Mouse (Mus musculus) cerebellum, adult 11 months (tissue): ENCODE results near the gene Gtf2f2.
"Not testable (repeated sequence)": the region's sequence is repeated elsewhere in the genome, so short reads cannot be mapped to it uniquely, and the experiment has no call there.

Experiments used
- DNase-seq: peaks from one replicate; pipeline ENCODE4 v3.0.0; 2022

The Gtf2f2 gene

DNA sequence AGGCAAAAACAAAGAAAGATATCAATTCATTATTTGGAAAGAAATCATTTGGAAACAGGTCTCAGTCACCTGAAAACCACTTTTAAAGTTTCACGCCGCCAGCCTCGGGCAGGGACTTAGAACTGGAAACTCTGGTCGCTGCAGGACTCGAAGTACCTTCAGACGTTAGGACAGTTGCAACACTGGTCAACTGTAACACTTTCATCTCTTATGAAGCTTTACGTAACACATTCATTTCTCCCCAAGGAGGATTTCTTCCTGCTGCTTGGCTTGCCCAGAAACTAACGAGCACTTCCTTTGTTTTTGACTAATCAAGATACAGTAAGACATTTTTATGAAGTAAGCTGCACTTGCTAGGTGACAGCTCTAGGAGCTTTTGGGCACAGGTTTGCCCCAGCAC, 103.7 kb downstream of the Gtf2f2 start:
- DNase-seq, result no peak

DNA sequence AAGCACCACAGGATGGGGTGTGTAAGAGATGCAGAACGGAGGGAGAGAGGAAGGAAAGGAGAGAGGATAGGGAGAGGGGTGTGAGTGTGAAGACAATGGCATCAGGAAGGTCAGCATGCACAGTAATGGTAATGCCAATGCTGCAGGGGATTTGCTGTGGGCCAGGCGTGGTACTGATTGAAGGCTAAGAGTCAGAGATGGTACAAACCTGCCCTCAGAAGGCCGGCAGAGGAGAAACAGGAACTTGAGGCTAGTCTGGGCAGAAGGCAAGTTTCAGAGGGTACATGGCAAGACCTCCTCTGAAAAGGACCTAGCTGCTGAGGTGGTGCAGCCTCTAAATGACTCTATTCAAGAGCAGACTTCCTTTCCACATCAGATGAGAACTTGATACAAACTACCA, 105.7 kb downstream of the Gtf2f2 start:
- DNase-seq, result no peak

DNA sequence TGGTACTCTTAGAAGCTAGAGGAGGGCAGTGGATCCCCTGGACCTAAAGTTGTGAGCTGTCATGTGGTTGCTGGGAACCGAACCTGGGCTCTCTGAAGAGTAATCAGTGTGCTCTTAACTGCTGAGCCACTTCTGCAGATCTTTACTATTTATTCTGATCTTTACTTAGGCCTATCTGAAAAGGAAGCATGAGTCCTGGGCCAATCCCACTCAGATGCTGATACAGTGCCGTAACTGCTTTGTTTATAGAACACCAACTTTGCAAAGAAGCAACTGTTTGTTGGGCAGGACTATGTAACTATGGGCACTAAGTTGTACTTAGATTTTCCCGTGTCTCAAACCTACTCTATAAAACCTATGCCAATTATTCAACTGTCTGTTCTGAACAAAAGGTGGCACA, 107.5 kb downstream of the Gtf2f2 start:
- DNase-seq, result no peak

DNA sequence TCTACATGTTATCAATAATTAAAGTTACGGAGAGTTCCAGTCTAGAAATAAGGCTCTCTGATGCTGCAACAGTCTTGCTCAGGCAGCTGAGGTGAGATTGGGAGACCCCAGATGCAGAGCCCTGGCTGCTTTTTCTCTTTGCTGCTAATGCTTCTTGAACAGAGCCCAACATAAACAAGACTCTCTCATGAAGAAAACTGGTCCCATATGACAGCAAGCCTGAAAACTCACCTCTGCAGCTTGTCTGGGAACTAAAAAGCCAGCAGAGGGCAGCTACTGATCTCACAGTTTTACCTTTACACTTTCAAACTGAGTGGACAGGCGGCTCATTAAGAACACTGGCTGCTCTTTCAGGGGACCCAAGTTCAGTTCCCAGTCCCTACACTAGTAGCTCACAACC, 108.7 kb downstream of the Gtf2f2 start:
- DNase-seq, result no peak

DNA sequence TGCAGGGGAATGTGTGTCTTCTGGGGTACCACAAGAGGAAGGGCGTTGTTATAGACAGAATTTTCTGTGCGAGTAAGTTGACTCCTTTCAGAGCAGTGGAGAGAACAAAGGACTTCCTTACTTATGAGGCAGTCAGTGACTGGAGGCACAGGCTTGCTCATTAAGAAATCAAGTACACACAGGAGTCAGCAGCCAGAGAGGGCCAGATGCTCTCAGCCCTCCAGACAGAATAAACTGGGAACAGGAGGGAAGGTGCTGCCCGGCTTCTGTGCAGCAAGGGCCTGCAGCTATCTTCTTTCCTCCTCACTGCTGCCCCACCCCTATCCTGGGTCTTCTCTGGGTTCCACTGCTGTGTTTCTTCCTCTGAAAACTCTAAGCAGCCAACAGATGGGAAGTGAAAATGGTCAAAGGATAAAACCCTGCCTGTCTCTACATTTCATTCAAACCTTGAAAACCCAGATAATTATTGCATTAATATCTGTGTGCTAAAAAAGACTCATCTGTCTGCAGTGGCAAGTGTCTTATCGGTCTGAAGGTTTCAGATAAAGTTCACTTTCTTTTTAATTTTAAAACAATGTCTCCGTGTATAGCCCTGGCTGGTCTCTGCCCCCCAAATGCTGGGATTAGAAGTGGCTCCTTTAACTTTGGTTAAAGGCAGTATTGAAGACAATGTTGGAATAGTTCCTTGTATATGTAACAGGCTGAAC, 109.7 kb downstream of the Gtf2f2 start:
- no peak for DNase-seq

DNA sequence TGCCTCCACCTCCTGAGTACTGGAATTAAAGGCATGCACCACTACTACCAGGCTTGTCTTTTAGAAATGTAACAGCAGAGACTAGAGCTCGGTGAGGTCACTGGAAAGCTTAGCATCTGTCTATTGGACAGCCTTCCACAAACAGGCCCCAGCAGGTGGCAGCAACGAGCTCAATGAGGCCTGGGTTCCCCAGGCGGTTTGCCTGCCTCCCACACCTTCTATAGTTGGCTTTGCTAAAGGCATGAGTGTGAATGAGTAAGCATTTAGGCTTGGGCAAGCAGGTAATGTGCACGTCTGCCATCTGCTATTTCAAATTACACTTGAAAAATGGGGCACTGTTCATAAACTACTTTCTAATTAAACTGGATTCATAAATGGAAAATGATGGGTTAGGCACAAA, 111.1 kb downstream of the Gtf2f2 start:
- DNase-seq, result peak; percentile 71

DNA sequence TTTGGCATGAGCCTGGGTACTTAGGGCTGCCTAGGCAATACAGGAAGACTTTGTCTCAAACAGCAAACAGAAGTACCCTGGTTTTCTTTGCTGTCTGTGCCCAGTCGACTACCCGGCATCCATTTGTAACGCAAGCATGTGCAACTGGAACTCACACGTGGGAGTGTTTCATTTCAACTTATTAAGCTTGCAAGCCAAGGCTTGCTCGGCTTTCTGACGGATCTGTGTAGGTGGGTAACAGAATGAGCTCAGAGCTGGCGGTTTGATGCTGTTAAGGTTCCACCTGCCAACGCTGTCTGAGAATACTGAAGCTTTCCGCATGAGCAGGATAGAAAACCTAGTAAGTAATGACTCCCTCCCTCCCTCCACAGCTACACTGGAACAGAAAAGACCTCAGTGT, 118.5 kb downstream of the Gtf2f2 start:
- no peak for DNase-seq

DNA sequence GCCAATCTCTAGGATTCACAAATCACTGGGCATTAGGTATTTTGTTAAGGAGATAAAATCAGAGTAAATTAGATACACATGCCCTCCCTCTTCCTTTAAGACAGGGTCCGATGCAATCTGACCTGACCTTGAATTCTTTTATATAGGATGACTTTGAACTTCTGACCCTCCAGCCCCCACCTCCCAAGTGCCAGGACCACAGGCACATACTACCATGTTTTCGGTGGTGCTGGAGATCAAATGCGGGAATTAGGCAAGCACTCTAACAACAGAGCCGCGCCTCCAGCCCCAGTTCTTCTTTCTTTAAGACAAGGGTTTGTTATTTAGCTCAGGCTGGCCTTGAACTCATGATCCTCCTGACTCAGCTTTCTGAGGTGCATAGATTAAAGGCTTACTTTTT, 126.8 kb downstream of the Gtf2f2 start:
- DNase-seq, result no peak

DNA sequence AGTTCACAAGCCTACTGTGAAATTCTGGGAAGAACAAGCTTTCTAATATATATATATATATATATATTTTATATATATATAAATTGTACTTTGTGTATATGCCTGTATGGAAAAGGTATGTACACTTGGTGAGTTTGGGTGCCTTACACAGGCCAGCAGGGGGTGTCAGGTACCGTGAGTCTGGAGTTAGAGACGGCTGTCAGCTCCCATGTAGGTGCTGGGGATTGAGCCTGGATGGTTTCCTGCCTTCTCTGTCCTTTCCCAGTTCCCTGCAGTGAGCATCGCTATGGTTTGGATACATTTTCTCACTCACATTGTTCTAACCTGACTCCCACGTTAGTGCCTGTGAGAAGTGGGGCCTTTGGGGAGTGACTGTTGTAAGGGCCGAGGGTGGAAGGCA, 127.3 kb downstream of the Gtf2f2 start:
- DNase-seq, result no peak

DNA sequence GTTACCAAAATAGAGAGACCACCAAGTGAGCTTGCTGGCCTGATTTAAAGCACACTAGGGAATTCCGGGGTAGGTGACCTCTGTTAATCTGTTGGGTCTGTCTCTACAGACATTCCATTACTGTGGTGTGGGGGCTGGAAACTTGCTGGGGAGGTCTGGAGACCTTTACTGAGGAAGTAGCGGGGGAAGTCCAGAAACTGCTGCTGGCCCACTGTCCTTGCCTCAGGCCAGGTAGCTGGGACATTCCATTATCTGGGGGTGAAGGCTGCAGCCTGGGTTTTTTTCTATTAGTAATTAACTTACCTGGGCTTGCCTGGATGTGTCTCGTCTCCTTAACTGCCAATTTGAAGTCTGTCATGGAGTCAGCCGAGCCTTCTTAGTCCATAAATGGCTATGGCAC, 128.8 kb downstream of the Gtf2f2 start:
- DNase-seq, result no peak

DNA sequence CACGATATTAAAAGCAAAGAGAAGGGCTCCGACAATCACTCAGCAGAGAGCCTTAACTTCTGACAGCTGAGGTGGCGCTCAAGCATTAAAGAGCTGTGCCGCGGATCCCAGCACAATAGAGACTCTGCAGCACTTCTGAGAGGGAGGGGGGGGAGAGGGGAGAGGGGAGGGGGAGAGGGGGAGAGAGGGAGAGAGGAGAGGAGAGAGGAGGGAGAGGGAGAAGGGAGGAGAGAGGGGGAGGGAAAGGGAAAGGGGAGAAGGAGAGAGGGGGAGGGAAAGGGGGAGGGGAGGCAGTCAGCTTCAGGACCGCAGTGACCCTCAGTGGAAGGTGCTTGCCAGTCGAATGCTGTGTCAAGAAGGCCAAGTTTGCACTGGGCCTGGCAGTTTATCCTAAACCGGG, 131.7 kb downstream of the Gtf2f2 start:
- DNase-seq, result no peak

DNA sequence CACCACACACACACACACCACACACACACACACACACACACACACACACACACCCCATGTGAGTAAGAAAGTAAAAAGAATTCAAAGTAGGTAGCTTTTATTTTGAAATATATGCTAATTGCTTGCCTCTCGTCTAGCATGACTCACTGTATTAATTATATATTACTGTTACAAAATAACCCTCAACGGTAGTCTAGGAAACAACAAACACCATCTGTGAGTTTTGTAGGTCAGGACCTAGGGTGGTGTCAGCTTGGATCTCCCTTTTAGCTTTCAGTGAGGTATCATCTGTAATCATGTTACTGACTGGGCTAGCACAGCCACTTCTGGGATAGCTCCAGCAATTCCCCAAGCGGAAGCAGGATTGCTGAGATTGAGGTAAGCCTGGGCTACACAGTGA, 133.4 kb downstream of the Gtf2f2 start:
- no peak for DNase-seq

DNA sequence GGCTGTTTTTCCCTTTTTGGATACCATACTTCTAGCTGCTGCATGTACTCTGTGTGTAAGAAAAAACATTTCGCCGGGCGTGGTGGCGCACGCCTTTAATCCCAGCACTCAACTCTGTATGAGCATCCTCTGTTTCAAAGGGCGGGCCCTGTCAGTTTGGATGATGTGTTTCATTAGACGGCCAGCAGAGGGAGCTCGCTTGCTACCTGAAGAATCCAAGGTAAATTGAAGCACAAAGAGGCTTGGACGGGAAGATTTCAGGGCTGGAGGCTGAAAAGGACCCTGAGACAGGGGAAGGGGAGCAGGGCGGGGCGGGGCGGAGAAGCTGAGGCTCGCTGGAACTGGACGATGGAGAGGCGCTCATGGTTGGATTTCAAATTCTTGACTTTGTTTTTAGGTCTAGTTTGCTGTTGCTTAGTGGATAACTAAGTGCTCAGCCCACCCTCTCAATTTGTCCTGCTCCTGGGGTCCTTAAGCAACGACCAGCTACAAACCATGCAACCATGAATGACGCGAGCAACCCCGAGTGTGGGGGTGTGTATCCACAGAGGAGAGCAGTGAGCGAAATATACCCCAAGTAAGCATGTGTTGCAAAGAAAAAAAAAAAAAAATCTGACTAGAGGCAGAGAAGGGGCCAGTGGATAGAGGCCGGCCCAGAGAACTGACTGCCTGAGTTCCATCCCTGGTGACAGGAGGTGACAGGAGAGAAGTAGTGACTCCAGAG, 134.2 kb downstream of the Gtf2f2 start:
- DNase-seq, result peak; percentile 68

DNA sequence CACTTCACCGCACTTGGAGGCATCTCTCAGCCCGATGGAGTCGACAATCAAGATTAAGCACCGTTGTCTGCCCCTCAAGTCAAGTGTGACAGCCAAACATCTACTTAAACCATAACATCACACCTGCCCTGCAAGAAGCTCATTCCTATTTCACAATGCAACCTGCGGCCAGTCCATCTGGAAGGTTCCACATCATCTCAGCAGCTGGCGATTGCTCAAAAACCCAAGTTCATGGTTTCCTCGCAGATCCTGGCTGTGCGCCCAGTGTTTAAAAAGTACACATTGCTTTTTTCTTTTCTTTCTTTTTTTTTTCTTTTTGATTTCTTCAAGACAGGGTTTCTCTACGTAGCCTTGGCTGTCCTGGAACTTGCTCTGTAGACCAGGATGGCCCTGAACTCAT, 137.1 kb downstream of the Gtf2f2 start:
- no peak for DNase-seq

DNA sequence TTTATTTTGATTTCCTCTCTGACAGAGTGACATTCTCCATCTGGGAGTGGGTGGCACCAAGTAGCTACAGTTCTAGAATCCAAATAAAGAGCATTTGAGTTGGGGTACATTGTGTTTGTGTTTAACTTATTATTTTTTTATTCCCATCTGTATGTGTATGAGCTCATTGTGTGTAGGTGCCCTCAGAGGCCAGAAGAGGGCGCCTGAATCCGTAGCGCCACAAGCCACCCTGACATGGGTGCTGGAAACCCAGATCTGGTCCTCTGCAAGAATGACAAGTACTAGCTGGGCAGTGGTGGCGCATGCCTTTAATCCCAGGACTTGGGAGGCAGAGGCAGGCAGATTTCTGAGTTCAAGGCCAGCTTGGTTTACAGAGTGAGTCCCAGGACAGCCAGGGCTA, 138.9 kb downstream of the Gtf2f2 start:
- no peak for DNase-seq

DNA sequence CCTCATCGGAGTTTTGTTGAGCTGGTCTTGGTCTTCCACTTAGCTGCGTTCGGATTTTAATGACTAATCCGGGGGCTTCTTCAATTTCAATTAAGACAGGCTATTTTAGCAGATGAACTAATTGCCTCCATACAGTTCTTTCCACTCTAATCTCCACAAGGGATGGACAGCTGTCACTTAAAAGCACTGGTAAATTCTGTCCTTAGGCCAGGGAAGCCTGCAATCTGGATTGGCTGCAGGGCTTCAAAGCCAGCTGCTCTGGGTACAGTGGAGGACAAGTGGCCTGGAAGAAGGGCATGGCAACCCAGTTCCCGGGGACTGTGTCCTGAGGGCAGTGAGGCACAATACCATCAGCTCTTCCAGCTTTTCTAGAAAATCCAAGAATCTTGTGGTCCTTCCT, 139.6 kb downstream of the Gtf2f2 start:
- no peak for DNase-seq

DNA sequence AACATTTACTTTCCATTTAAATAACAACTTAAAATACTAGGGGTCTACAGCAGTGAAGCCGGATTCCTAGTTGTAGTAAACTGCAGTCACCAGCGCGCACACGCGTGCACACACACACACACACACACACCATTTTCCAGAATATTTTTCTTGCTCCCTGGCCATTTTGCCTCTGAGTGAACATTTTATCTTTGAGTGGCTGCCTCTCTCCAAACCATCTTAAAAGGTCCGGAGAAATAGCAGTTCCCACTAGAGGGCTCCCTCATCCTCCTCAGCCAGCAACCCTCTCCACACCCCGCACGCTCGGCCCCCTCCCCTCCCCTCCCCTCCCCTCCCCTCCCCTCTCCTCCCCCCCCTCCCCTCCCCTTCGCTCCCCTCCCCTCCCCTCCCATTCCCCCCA, 140.0 kb downstream of the Gtf2f2 start:
- DNase-seq, result peak; percentile 15

DNA sequence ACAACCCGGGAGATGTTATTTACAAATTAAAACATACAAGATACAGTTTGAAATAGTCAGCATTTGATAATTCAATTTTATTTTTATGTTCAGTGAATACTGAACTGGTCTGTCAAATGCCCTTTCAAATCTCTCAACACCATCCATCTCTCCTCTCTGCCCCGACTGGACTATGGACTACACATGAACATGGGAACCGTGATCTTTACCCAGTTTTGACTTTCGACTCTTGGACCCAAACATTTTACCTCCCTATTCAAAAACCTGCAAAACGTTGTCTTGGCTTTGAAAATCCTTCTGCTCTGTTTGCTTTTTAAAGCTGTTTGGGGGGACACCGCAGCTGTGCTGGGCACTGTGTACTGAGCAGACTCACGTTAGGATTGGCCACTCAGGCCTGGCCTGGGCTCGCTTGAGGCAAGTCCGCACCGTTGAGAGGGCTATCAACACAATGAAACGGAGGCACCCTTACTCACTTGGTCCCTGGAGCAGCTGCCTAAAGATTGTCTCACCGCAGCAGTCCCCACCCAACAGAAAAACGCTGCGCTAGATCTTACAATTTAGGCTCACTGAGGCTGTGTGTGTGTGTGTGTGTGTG, 140.8 kb downstream of the Gtf2f2 start:
- DNase-seq, result no peak

DNA sequence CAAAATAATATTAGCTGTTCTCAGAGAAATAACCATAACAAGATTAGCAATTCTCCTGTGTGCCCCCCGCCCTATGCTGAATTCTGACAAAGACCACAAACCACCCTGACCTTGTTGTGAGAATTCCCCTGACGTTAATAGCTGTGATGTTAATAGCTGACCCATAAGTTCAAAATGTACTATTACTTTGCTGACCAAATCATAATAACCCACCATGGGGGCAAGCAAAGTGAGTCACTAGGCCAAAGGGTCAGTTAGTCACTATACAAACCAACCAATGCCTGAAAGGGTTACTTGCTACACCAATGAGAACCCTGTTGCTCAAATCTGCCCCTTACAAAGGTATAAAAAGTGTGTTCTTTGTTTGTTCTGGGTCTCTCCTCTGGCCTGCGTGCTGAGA, 142.6 kb downstream of the Gtf2f2 start:
- DNase-seq, result not testable (repeated sequence)

DNA sequence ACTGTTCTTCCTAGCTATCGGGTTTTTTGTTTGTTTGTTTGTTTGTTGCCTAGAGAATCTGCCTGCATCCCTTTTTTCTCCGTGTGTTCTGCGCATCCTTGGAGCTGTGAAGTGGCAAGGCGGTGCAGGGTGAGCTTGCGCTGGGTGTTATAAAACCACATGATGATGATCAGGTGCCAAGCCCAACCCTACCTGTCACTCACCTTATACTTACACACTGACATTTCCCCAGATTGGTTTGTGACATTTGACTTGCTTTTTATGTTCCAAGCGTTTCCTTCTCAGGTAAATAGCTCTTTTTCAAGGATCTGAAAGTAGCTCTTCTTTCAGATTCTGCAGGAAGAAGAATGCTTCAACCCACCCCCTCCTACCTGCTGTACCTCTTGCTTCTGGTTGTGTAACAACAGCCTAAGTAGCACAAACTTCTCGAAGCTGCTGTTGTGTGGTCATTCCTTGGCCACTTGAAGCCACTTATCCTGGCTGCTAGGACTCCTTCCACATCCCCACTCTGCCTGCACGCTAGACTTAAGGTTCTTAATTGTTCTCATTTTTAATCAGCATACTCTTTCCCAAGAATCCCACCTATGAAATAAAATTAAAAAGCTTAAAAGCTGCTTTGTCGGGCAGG, 143.8 kb downstream of the Gtf2f2 start:
- DNase-seq, result no peak

DNA sequence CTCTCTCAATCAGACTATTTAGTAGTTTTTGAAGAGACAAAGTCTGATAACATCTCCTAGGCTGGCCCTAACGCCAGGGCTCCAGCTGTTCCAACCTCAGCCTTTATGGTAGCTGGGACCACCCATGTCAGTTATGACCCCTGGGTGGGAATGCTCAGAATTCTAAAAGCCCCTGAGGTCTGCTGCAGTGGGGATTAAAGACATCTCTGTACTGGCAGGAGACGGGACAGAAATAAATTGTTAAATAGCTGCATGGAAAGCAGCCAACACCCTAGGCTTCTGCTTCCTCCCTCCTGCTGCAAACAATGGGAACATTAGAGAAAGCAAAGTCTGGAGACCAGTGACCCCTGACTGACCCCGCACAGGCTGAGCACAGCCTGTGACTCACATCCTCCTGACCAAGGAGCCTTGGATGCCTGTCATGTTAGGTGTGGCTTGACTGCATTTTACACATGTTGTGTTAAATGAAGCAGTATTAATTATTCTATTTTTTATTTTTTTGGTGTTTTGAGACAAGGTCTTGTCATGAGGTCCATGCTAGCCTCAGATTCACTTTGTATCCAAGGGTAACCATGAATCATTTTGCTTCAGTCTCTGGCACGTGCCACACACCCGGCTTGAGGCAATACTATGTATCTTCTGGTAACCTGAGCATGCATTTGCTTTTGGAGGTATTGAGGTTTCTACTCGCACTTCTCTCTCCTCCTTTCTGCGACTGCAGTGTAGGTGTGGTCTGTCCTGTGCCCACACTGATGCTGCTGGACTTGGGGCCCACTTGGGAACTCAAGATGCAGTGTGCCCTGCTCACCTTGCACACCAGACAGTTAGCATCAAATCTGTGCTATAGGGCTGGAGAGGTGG, 146.9 kb downstream of the Gtf2f2 start:
- DNase-seq, result no peak

DNA sequence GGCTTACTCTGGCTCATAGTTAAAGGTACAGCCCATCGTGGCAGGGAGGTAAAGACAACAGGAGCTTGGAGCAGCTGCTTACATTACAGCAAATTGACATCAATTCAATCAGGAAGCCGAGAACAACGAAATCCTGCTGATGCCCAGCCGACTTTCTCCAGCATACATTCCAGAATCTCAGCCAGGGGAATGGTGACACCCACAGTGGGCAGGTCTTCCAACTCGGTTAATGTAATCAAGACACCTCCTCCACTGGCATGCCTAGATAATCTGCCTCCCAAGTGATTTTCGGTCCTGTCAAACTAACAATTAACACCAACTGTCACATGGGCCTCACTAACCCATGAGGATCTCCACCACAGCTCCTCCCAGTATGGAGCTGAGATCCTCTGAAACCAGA, 148.0 kb downstream of the Gtf2f2 start:
- DNase-seq, result no peak

DNA sequence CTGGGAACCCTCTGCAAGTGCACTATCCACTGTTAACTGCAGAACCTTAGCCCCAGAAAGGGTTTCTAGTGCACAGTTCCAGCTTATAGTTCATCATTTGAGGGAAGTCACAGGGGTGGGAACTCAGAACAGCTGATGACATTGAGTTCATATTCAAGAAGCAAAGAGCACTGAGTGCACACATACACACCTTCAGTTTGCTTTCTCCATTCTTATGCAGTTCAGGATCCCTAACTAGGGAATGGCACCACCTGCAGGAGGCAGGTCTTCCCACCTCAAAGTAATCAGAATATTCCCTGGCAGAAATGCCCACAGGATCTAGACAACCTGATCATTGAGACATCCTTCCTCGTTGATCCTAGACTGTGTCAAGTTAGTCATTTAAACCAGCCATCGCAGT, 151.0 kb downstream of the Gtf2f2 start:
- no peak for DNase-seq
